Mouse (Mus musculus) naive thymus-derived CD4-positive, alpha-beta T cell, adult 5 months (primary cell): Measurements from ENCODE around the gene Hdgf. TPM values are rescaled to one million over a fixed set of nuclear protein-coding genes. Genes with fewer than 3 reads are reported as not detected.

Experiments used
- polyA plus RNA-seq: library from polyadenylated mRNA; unstranded; fragments of 100-300 nt; shearing (Covaris generic); gene quantifications from one replicate; pipeline ENCODE4 v1.2.1, GENCODE M21; 2017

Gene Hdgf
- polyA plus RNA-seq, result 154 TPM

DNA sequence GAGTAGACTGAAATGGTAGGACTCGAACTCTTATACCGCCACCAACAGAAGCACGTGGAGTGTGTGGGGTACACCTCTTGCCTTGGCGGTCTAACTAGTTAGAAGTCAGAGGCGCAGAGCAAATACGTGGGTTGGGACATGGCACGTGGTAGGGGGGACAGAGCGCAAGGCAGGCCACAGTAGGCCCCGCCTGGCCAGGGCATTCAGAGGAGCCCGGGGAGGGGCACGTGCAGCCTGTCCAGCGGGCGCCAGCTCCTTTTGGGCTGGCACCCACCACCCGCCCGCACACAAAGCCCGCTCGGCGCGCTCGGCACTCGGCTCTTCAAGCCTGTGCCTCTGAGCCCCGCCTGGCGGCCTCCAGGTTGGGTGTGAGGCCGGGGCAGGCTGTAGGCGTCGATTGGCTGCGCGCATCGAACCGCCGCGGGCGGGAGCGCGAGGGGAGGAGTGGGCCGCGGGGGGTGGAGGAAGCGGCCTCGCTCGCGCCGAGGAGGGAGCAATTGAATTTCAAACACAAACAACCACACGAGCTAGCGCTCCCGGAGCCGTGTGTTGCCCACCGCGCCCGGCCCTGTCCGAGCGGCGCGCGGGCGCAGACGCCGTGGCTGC is at the start of gene Hdgf:
Hdgf (plus strand) TSS at position 442 of the 606 bp plus-strand sequence.

DNA sequence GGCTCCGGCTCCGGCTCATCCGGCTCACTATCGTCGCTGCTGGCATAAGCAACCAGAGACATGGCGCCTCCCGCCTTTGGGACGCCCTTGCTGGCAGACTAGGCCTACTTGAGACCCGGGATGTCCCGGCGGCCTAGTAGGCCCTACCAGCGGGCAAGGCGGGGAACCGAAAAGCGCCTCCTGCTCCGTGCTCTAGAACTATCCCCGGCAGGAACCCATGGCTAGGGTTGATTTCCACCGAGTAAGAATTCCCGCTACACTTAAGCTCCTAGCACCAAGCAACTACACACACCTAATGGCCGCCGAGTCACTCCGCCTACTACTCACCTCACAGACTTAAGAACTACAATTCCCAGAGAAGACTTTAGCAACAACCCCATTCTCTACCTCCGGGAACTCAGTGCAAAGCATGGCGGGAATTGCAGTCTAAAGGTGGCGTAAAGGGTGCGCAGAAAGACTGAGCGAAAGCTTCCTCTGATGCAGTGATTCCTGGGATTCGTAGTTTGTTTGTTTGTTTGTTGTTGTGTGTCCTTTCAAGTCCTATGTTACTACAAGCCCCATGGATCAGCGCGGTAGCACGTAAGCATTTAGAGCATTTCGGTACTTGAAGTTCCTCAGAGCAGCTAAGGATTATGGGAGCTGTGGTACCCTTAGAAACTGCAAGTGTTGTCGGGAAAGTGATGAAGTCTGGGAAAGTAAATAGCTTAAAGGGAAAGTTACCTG is 20.7 kb upstream of the Hdgf start, which contains the start of gene Prcc:
Prcc (minus strand) TSS at position 328 of the 723 bp plus-strand sequence.

DNA sequence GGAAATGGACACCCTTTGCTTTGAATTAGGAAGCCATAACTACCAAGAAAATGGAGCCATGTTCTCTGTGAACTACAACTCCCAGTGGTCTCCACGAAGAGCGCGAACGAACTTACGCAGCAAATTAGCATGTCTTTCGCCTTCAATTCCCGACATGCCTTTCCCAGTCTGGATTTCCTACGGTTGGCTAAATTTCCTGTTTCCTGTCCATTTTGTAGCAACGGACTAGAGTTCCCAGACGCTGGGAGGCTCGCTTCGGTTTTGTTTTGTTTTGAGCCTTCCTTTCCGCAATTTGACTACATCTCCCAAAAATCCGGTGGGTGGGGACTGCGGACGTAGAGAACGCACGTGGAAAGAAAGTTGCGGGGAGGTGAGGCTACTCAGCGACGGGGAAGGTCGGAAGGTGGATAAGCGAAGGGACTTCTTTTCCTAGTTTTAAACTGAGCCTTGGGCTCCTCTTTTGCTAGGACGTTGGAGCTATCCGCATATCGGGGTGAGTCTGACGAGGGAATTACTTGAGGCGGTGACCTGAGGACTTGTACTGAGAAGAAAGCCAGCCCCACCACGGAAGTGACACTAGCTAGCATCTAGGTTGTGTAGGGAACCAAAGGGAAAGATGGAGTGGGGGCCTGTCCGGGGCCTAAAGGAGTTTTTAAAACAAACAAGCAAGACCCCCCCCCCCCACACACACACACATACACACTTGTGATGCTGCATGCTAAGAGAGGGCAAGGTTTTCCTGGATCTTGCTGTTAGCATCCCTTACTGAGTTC is 13.4 kb downstream of the Hdgf start, which contains the start of gene Mrpl24:
Mrpl24 (plus strand) TSS at position 171 of the 773 bp plus-strand sequence.

DNA sequence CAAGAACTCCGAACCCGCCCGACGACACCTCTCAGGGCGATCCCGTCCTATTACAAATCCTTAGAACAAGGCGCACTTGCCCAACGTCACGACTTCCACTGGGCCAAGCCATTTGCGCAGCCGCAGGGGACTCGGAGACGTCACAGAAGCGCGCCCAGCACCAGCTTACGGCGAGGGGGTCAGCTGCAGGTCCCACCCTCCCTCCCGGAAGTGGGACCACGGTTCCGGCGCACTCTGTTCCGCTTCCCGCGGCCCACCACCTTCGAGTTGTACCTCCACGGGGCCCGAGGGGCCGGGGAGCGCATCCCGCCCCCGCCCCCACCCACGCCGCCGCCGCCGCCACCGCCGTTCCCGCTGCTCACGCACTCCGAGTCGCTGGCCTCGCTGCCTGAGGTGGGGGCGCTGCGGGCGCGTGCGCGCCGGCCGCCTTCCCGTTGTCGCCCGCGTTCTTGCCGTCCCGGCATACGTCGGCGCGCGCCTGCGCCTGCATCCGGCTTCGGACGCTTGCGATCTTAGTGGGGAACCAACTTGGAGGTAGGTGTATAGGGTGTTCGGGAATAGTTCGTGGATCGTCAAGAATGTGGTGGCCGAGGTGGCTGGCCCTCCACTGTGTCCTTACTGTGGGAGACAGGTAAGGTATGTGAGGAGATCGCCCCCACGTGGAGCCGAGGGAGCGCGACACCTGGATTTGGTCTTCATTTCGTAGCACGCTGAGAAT is 24.1 kb downstream of the Hdgf start, which contains the start of the genes Isg20l2 and Rrnad1:
Isg20l2 (plus strand) TSS at position 237 of the 718 bp plus-strand sequence.
Rrnad1 (minus strand) TSS at position 640 of the 718 bp plus-strand sequence.

DNA sequence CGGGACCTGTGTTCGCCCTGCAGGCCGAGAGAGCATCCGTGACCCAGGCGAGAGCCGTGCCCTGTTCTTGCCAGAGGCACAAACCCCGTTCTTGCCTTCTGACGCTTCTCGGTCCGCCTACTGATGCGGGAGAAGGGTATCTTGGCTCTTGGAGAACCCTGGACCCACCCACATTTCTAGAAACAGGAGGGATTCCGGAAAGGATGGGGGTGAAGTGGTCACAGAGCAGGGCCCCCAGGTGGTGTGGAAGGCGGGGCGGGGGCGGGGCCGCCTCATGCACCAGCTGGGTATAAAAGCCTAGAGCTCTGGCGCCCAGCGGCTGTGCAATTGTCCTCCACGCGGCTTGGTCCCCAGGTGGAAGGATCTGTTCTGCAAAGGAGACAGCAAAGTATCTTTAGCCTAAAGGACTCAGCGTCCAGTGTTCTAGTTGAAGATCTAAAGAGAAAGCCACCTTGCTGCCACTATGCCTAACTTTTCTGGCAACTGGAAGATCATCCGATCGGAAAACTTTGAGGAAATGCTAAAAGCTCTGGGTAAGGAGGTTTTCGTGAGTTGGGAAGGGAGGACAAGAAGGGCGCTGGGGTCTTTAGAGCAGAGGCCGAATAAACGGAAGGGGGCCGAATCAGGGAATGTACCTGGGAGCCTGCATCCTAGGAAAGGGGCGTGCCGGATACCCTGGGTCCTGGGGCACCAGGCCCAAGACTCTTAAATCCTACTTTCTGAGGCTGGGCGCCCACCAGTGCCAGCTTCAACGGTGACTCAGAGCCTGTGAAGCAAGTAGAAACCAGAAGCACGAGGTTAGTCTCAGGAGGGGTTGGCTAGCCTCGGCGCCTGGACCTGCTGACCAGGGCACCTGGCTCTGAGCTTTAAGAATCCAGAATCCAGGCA is 42.5 kb downstream of the Hdgf start, which contains the start of gene Crabp2:
Crabp2 (plus strand) TSS at position 289 of the 888 bp plus-strand sequence.

Other genes starting within 250 kb of the Hdgf start
- gene Lrrc71, start 157.7 kb upstream of the Hdgf start, polyA plus RNA-seq, result 0.29 TPM
- not detected for gene Ntrk1, start 111.2 kb upstream of the Hdgf start, polyA plus RNA-seq
- not detected for gene Insrr, start 109.4 kb upstream of the Hdgf start, polyA plus RNA-seq
- gene Pear1, start 82.0 kb upstream of the Hdgf start, polyA plus RNA-seq, result 20.4 TPM
- gene Sh2d2a, start 59.6 kb upstream of the Hdgf start, polyA plus RNA-seq, result 585 TPM
- 19.8 TPM for gene Prcc, start 20.7 kb upstream of the Hdgf start, polyA plus RNA-seq
- gene Mrpl24, start 13.2 kb downstream of the Hdgf start, polyA plus RNA-seq, result 125 TPM
- gene Isg20l2, start 24.0 kb downstream of the Hdgf start, polyA plus RNA-seq, result 39.1 TPM
- gene Rrnad1, start 24.4 kb downstream of the Hdgf start, polyA plus RNA-seq, result 20.3 TPM
- gene Crabp2, start 42.3 kb downstream of the Hdgf start, polyA plus RNA-seq, result not detected
- gene Nes, start 64.8 kb downstream of the Hdgf start, polyA plus RNA-seq, result 0.10 TPM
- not detected for gene Bcan, start 93.9 kb downstream of the Hdgf start, polyA plus RNA-seq
- gene Hapln2, start 121.3 kb downstream of the Hdgf start, polyA plus RNA-seq, result not detected
- gene Gpatch4, start 136.8 kb downstream of the Hdgf start, polyA plus RNA-seq, result 28.3 TPM
- 37.9 TPM for gene Naxe, start 152.2 kb downstream of the Hdgf start, polyA plus RNA-seq
- not detected for gene Ttc24, start 172.0 kb downstream of the Hdgf start, polyA plus RNA-seq
- gene Iqgap3, start 175.7 kb downstream of the Hdgf start, polyA plus RNA-seq, result 0.09 TPM
- 279 TPM for gene Mef2d, start 236.1 kb downstream of the Hdgf start, polyA plus RNA-seq